Mouse (Mus musculus) layer of hippocampus, adult 9-10 months (tissue): Measurements from ENCODE around the gene 6430548M08Rik.

ENCODE experiments used
- DNase-seq: peaks from one replicate; pipeline ENCODE4 v3.0.0; 2022; ENCODE audit warnings: low spot score

Gene 6430548M08Rik

DNA sequence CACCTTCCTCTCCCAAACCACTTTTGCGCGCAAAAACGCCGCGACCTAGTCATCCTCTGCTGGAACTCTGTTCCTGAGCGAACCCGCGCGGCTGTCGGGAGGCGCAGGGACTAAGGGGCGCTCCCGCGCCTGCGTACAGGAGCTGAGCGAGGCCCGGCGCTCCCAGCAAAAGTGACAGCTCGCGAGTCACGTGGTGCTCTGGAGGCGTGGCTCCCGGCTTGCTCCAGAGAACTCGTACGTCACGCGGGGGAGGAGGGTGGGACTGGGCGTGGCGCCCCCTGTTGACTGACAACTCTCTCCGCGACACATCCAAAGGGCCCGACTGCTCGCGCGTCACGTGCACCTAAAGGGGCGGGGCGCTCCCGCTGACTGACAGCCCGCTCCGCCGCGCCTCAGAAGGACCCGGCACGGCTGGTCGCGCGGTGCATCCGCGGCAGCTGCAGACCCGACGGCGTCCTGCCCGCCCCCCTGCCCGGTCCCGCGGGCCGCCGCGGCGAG lies at the start of gene 6430548M08Rik:
Gene 6430548M08Rik (plus strand): TSS at position 395 of the 498 bp plus-strand sequence.
- DNase-seq, result peak; percentile 98

GRCm38 (mm10) chr8:120065611-120066010 lies 48.3 kb upstream of the 6430548M08Rik start:
- no peak for DNase-seq

DNA sequence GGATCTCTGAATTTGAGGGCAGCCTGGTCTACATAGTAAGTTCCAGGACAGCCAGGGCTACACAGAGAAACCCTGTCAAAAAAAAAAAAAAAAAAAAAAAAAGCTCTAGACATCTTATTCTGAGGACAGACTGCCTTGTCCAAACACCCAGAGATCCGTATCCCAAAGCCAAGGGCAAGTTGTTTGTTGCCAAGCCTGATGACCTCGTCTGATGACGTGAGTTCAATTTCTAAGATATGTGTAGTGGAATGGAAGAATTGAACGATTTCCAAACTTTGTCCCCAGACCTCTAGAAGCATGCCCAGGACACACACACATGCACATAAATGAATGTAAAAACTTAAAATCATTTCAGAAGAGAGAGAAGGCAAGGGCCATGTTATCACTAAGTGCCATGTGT lies 47.7 kb upstream of the 6430548M08Rik start:
- no peak for DNase-seq

GRCm38 (mm10) chr8:120067936-120068668 lies 45.9 kb upstream of the 6430548M08Rik start:
- no peak for DNase-seq

GRCm38 (mm10) chr8:120071684-120072083 lies 42.3 kb upstream of the 6430548M08Rik start:
- DNase-seq, result peak; percentile 79

DNA sequence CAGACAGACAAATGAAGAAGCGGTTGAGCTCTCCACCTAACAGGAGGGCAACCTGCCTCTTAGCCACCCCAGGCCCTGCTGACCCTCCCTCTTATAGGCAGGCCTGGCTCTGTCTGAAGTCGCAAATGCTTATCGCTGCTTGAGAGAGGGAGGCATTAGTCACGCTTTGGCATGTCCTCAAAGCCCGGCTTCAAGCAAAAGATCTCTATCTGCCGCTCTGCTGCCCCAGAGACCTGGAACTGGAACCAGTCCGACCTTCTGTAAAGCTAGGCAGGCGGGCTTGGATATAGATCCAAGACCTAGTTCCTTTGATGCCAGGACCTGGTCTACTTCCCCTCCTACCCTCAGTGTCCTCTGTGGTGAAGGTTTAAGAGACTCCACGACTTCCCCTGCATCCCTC lies 41.7 kb upstream of the 6430548M08Rik start:
- DNase-seq, result no peak

DNA sequence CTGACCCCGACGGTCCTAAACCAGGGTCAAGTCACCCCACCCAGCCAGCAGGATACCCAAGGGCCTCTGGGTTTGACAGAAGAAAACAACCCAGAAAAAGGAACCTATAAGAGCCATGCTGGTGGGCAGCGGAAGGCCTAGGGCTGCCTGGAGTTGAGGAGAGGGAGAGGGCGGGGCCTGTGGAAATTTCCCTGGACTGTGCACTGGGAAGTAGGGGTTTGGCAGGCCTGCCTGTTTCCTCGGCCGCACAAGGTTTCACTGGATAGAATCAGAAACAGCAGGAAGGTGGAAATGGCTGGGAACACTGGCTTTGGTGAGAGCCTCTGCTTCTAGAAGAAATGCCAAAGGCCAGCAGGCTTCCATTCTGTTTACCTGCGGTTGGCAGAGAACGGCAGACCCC lies 41.1 kb upstream of the 6430548M08Rik start:
- DNase-seq, result no peak

- DNase-seq, result no peak
These were observed 39.4 kb upstream of the 6430548M08Rik start for GRCm38 (mm10) chr8:120074516-120074915.

DNA sequence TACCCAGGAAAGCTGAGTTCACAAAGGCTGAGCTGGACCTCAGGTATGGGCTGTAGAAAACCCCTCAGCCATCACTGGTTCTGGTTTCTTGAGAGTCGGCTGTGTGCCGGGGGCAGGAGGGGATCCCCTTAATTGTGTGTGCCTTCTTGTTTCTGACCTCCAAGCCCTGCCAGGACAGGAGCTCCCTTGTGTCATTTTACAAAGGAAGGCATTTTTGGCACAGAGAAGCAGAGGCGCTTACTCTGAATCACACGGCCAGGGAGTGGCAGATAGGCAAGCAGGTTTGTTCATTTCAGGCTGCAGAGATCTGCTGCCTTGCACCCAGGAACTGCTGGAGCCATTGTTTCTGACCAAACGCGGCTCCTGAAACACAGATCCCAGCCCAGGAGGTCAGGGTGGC lies 38.6 kb upstream of the 6430548M08Rik start:
- no peak for DNase-seq

- DNase-seq, result no peak
These were observed 35.9 kb upstream of the 6430548M08Rik start for GRCm38 (mm10) chr8:120078080-120078479.

GRCm38 (mm10) chr8:120079361-120079760 lies 34.6 kb upstream of the 6430548M08Rik start:
- DNase-seq, result no peak

GRCm38 (mm10) chr8:120083261-120083660 lies 30.7 kb upstream of the 6430548M08Rik start:
- DNase-seq, result no peak

GRCm38 (mm10) chr8:120084783-120085182 lies 29.2 kb upstream of the 6430548M08Rik start:
- no peak for DNase-seq

GRCm38 (mm10) chr8:120089511-120089910 lies 24.4 kb upstream of the 6430548M08Rik start:
- DNase-seq, result no peak

DNA sequence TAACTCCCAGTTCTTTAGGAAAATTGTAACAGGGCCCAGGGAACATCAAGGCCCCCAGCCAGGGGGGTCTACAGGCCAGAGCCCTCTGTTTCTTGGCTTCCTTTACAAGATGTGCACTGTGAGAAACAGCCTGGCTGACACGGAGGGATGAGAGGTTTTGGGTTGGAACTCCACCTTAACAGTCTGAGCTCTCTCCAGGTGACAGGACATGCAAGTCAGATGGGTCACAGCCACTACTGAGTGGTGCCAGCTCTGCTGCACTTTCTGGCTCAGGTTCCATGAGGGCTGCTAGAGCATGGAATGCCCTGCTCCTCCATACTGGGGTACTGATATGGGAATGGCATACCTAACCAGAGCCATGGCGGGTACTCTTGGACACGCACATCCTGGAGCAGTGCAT lies 22.9 kb upstream of the 6430548M08Rik start:
- DNase-seq, result no peak

GRCm38 (mm10) chr8:120093103-120093502 lies 20.8 kb upstream of the 6430548M08Rik start:
- no peak for DNase-seq

GRCm38 (mm10) chr8:120094801-120095200 lies 19.2 kb upstream of the 6430548M08Rik start:
- no peak for DNase-seq

DNA sequence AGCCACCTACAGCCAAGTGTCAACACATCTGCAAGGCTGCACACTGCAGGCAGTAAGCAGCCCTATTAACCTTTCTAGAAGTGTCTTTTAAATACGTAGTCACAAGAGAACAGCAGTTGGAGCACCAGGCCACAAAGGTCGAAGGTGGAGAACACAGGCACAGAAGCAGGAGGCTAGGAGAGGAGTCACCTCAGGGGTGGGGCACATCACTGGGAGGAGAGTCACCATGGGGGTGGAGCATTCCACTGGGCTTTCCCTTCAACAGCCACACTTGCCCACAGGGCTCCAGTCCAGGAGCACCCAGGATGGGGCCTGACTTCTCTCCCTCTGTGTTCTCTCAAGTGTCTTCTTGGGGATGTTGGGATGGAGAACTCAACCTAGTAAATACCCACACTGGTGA lies 17.5 kb upstream of the 6430548M08Rik start:
- DNase-seq, result no peak

GRCm38 (mm10) chr8:120100388-120101067 lies 13.4 kb upstream of the 6430548M08Rik start:
- no peak for DNase-seq

- peak; percentile 59 for DNase-seq
These were observed 12.6 kb upstream of the 6430548M08Rik start, which contains the start of gene Zdhhc7 for GRCm38 (mm10) chr8:120101068-120101972. Gene Zdhhc7 (minus strand): TSS chr8:120101482.

GRCm38 (mm10) chr8:120103916-120104315 lies 10.0 kb upstream of the 6430548M08Rik start:
- DNase-seq, result no peak

DNA sequence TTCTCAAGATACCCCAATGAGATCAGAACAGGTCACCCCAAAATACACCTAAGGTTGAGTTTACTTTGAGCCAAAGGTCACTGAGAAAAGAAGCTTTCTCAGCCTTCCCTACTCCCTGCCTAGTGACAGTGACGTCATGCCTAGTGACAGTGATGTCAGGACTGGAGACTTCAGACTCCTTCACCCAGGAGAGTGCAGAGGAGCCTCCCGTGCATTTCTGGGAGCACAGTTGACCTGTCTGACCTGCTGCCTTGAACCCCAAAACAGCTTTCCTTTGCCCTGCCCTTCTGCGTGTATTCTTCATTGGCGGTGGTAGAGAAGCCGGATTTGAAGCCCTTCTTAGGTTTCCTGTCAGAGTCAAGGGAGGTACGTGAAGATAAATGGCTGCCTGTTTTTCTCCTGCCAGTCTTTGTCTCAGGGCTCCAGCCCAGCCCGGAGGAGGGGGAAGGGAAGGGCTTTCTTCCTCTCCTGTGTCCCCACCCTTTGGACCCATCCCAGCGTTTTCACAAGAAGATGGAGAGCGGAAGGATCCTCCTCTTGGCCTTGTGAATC lies 9.2 kb upstream of the 6430548M08Rik start:
- no peak for DNase-seq
